Mouse (Mus musculus) MEL (cell line): ENCODE measurements around the gene Zfp664. TPM values are rescaled to one million over a fixed set of nuclear protein-coding genes. Genes with fewer than 3 reads are reported as not detected.

Experiments used
- DNase-seq: peaks from one replicate; pipeline ENCODE4 v3.0.0; 2011; ENCODE audit warnings: low read depth, low spot score
- H3K27ac ChIP-seq: 2 replicates; pipeline ENCODE4 v1.5.1; 2012; ENCODE audit warnings: low read depth, mild to moderate bottlenecking, control low read depth, low read length, moderate library complexity; ENCODE audit not compliant: control insufficient read depth
- H3K27me3 ChIP-seq, 2 experiments: fragments of 150-350 bp in 1 of 2; sonication (generic) in 1 of 2; 2 replicates each; pipeline ENCODE4 v1.6.1; 2012; ENCODE audit warnings: low read length in 2 of 2, mild to moderate bottlenecking in 2 of 2, improper control_type of control experiment in 1 of 2, moderate library complexity in 1 of 2; ENCODE audit not compliant: insufficient read depth in 2 of 2, control insufficient read depth in 1 of 2
- H3K36me3 ChIP-seq, 2 experiments: 2 replicates each; pipeline ENCODE4 v1.6.1; 2012 to 2014; ENCODE audit warnings: low read length in 2 of 2, improper control_type of control experiment in 1 of 2, inconsistent platforms in 1 of 2, mild to moderate bottlenecking in 1 of 2; ENCODE audit not compliant: insufficient read depth in 2 of 2, control insufficient read depth in 1 of 2
- H3K4me1 ChIP-seq, 2 experiments: fragments of 150-350 bp in 1 of 2; sonication (generic) in 1 of 2; 2 replicates each; pipeline ENCODE4 v1.6.1; 2012; ENCODE audit warnings: low read length in 2 of 2, improper control_type of control experiment in 1 of 2, mild to moderate bottlenecking in 1 of 2; ENCODE audit not compliant: insufficient read depth in 2 of 2, control insufficient read depth in 1 of 2
- H3K4me3 ChIP-seq, 2 experiments: fragments of 150-350 bp in 1 of 2; sonication (generic) in 1 of 2; 2 replicates each; pipeline ENCODE4 v1.5.1; 2012; ENCODE audit warnings: low read depth in 2 of 2, low read length in 2 of 2, mild to moderate bottlenecking in 2 of 2, moderate library complexity in 2 of 2, control low read depth in 1 of 2, improper control_type of control experiment in 1 of 2; ENCODE audit not compliant: control insufficient read depth in 1 of 2, insufficient read depth in 1 of 2
- H3K79me2 ChIP-seq: 2 replicates; pipeline ENCODE4 v1.6.1; 2012; ENCODE audit warnings: mild to moderate bottlenecking, low read length, moderate library complexity; ENCODE audit not compliant: control insufficient read depth, poor library complexity, insufficient read depth
- H3K9ac ChIP-seq: 2 replicates; pipeline ENCODE4 v1.6.1; 2012; ENCODE audit warnings: low read depth, mild to moderate bottlenecking, control low read depth, low read length, moderate library complexity; ENCODE audit not compliant: control insufficient read depth, poor library complexity, severe bottlenecking
- H3K9me3 ChIP-seq: fragments of 150-350 bp; sonication (generic); replicated peaks from 2 replicates; pipeline ENCODE4 v1.6.1; 2012; ENCODE audit warnings: mild to moderate bottlenecking, low read length, improper control_type of control experiment, moderate library complexity; ENCODE audit not compliant: insufficient read depth
- BHLHE40 ChIP-seq: IDR thresholded peaks from 2 replicates; pipeline ENCODE4 v1.6.1; 2012; ENCODE audit warnings: low read depth, mild to moderate bottlenecking, inconsistent platforms, low read length, improper control_type of control experiment, borderline replicate concordance
- ELF1 ChIP-seq: IDR thresholded peaks from 2 replicates; pipeline ENCODE4 v1.6.1; 2014; ENCODE audit warnings: low read depth, mild to moderate bottlenecking, inconsistent platforms, low read length, improper control_type of control experiment, moderate library complexity
- ETS1 ChIP-seq: IDR thresholded peaks from 2 replicates; pipeline ENCODE4 v1.6.1; 2012; ENCODE audit warnings: low read depth, mild to moderate bottlenecking, inconsistent platforms, low read length, improper control_type of control experiment, moderate library complexity
- GATA1 ChIP-seq: IDR thresholded peaks from 2 replicates; pipeline ENCODE4 v1.6.1; 2011; ENCODE audit warnings: low read depth, low read length, improper control_type of control experiment
- MAFK ChIP-seq: IDR thresholded peaks from 2 replicates; pipeline ENCODE4 v1.6.1; 2011; ENCODE audit warnings: low read depth, mild to moderate bottlenecking, low read length, improper control_type of control experiment, borderline replicate concordance
- MEF2A ChIP-seq: IDR thresholded peaks from 2 replicates; pipeline ENCODE4 v1.6.1; 2014; ENCODE audit warnings: low read depth, mild to moderate bottlenecking, inconsistent platforms, low read length, improper control_type of control experiment; ENCODE audit not compliant: poor library complexity, insufficient replicate concordance, severe bottlenecking; ENCODE audit errors: extremely low read depth
- NRF1 ChIP-seq: IDR thresholded peaks from 2 replicates; pipeline ENCODE4 v1.6.1; 2014; ENCODE audit warnings: low read depth, mild to moderate bottlenecking, inconsistent platforms, low read length, improper control_type of control experiment, moderate library complexity; ENCODE audit not compliant: poor library complexity, insufficient read depth, severe bottlenecking
- POLR2A ChIP-seq, 2 experiments: IDR thresholded peaks; 2 replicates each; pipeline ENCODE4 v1.6.1; 2011 to 2012; ENCODE audit warnings: low read length in 2 of 2, mild to moderate bottlenecking in 2 of 2, control low read depth in 1 of 2, improper control_type of control experiment in 1 of 2, low read depth in 1 of 2, moderate library complexity in 1 of 2; ENCODE audit not compliant: control insufficient read depth in 1 of 2, insufficient read depth in 1 of 2, poor library complexity in 1 of 2
- RCOR1 ChIP-seq: IDR thresholded peaks from 2 replicates; pipeline ENCODE4 v1.6.1; 2012; ENCODE audit warnings: low read depth, mild to moderate bottlenecking, inconsistent platforms, low read length, improper control_type of control experiment
- SIN3A ChIP-seq: IDR thresholded peaks from 2 replicates; pipeline ENCODE4 v1.6.1; 2012; ENCODE audit warnings: low read length, improper control_type of control experiment, inconsistent platforms
- TAL1 ChIP-seq: IDR thresholded peaks from 2 replicates; pipeline ENCODE4 v1.6.1; 2012; ENCODE audit warnings: mild to moderate bottlenecking, inconsistent platforms, low read length, moderate library complexity, mixed read lengths
- TBP ChIP-seq: IDR thresholded peaks from 2 replicates; pipeline ENCODE4 v1.8.0; 2011; ENCODE audit warnings: low read depth, low read length, improper control_type of control experiment
- TCF12 ChIP-seq: IDR thresholded peaks from 2 replicates; pipeline ENCODE4 v1.6.1; 2014; ENCODE audit warnings: low read depth, mild to moderate bottlenecking, inconsistent platforms, low read length, improper control_type of control experiment, moderate library complexity
- UBTF ChIP-seq: IDR thresholded peaks from 2 replicates; pipeline ENCODE4 v1.6.1; 2012; ENCODE audit warnings: low read depth, mild to moderate bottlenecking, inconsistent platforms, low read length, improper control_type of control experiment, moderate library complexity, borderline replicate concordance; ENCODE audit not compliant: insufficient read depth
- USF1 ChIP-seq: IDR thresholded peaks from 2 replicates; pipeline ENCODE4 v1.6.1; 2014; ENCODE audit warnings: low read depth, mild to moderate bottlenecking, inconsistent platforms, low read length, improper control_type of control experiment, moderate library complexity
- USF2 ChIP-seq, 2 experiments: IDR thresholded peaks; 2 replicates each; pipeline ENCODE4 v1.6.1; 2011 to 2012; ENCODE audit warnings: improper control_type of control experiment in 2 of 2, low read length in 2 of 2, borderline replicate concordance in 1 of 2, inconsistent platforms in 1 of 2, low read depth in 1 of 2, mild to moderate bottlenecking in 1 of 2; ENCODE audit not compliant: insufficient read depth in 1 of 2
- ZKSCAN1 ChIP-seq: IDR thresholded peaks from 2 replicates; pipeline ENCODE4 v1.6.1; 2012; ENCODE audit warnings: low read depth, mild to moderate bottlenecking, inconsistent platforms, low read length, improper control_type of control experiment, moderate library complexity
- ZMIZ1 ChIP-seq: IDR thresholded peaks from 2 replicates; pipeline ENCODE4 v1.6.1; 2012; ENCODE audit warnings: low read depth, mild to moderate bottlenecking, inconsistent platforms, low read length, improper control_type of control experiment, moderate library complexity
- ZNF384 ChIP-seq: IDR thresholded peaks from 2 replicates; pipeline ENCODE4 v1.6.1; 2012; ENCODE audit warnings: low read depth, mild to moderate bottlenecking, inconsistent platforms, low read length, improper control_type of control experiment
- polyA plus RNA-seq, 2 experiments: library from polyadenylated mRNA; stranded (reverse) in 1 of 2; unstranded in 1 of 2; fragments of >175 nt in 1 of 2; fragments of >200 nt in 1 of 2; gene quantifications; 2 replicates each; pipeline versions ENCODE4 v1.2.1 to v1.2.4; 2012; ENCODE audit warnings: low replicate concordance in 2 of 2, low read depth in 1 of 2; ENCODE audit not compliant: insufficient read length in 2 of 2, insufficient read depth in 1 of 2, missing spikeins in 1 of 2
- total RNA-seq: library from RNA; depleted of rRNA; stranded (reverse); fragments of 300-350 nt; gene quantifications from 2 replicates; pipeline ENCODE4 v1.2.3, GENCODE M21; 2012

The Zfp664 gene
- total and polyA plus RNA-seq, 3 experiments, result 18.6 to 205 (median 37.7) TPM

DNA sequence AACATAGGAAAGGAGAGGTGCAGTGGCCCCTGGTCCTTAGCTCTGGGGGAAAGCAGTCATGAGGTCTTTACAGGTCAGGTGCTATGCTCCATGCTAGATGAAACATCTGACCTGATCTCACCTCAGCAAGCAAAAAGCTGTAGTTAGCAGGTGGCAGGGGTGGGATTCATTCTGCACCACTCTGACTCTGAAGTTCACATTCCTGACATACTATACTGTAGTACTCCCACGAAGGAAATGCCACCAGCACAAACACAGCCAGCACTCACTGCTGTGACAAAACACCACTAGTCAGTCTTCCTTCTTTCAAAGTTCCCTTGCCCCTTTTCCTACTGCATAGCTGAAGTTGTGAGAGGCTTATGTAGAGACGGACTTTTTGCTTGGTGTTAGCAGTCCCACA lies 10.2 kb upstream of the Zfp664 start:
- no peaks in the 10 kb centered on the region for H3K79me2 ChIP-seq
- H3K36me3 ChIP-seq, result peaks cover 2 to 29% of the 10 kb centered on the region in 2 experiments; a peak in 3 of 4 replicates
- no peak for DNase-seq
- no peak overlapping the region for H3K27ac ChIP-seq
- H3K4me1 ChIP-seq, result peaks cover 12 to 28% of the 10 kb centered on the region in 2 experiments
- no peak overlapping the region for H3K9ac ChIP-seq
- no peaks in the 10 kb centered on the region for H3K9me3 ChIP-seq
- TF ChIP-seq USF1, result no peak
- TF ChIP-seq MEF2A, result no peak
- no peak for TF ChIP-seq TBP
- no peak for TF ChIP-seq ZNF384
- TF ChIP-seq ELF1, result no peak
- no peak for TF ChIP-seq TAL1
- no peak for TF ChIP-seq ZKSCAN1
- no peak for TF ChIP-seq MAFK
- TF ChIP-seq ZMIZ1, result no peak
- TF ChIP-seq SIN3A, result no peak
- TF ChIP-seq ETS1, result no peak
- TF ChIP-seq USF2 (IDR thresholded peaks at IDR 0.05; ENCODE audit: borderline replicate concordance in 1 of 2, insufficient read depth in 1 of 2, low read depth in 1 of 2, low read length in 2 of 2), result no peak
- no peak for TF ChIP-seq RCOR1
- no peak for TF ChIP-seq UBTF
- TF ChIP-seq NRF1, result no peak
- no peak for TF ChIP-seq POLR2A (IDR thresholded peaks at IDR 0.05; ENCODE audit: control insufficient read depth in 1 of 2, insufficient read depth in 1 of 2, low read depth in 1 of 2, low read length in 2 of 2, poor library complexity in 1 of 2)
- TF ChIP-seq TCF12, result no peak
- no peak for TF ChIP-seq GATA1
- H3K4me3 ChIP-seq, result no peak overlapping the region
- H3K27me3 ChIP-seq, result no peaks in the 10 kb centered on the region

DNA sequence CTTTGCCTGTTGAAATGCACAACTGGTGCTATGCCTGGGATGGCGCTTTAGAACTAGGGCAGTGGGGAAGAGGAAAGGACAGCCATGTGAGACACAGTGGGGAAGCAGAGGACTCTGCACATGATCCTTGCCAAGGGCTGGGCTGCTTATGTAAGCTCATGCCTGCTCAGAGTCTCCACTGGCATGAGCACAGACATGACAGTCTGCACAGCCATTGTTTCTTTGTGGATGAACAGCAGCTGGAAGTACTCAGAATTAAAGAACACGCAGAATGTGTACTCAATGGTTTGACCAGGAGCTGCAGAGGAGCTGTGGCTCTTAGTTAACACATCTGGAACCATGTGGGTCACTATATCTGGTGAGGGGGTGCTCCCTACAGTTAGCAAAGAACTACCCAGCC lies 9.4 kb upstream of the Zfp664 start:
- Histone ChIP-seq H3K27ac (no peak overlapping the region), H3K79me2 (no peaks in the 10 kb centered on the region), H3K9me3 (no peaks in the 10 kb centered on the region), H3K27me3 (no peaks in the 10 kb centered on the region), H3K4me1 (peaks cover 11 to 28% of the 10 kb centered on the region in 2 experiments), H3K36me3 (peaks cover 2 to 26% of the 10 kb centered on the region in 2 experiments; a peak in 3 of 4 replicates), H3K4me3 (no peak overlapping the region)
- no peak for DNase-seq
- TF ChIP-seq BHLHE40, result no peak
- no peak for TF ChIP-seq ZKSCAN1
- no peak for TF ChIP-seq RCOR1
- TF ChIP-seq, all 39 proteins: peak for 0
- H3K9ac ChIP-seq, result no peak overlapping the region
